Mouse (Mus musculus) lung, postnatal 14 days (tissue): ENCODE results near the gene Mbnl2.
"Not testable (repeated sequence)": the region's sequence is repeated elsewhere in the genome, so short reads cannot be mapped to it uniquely, and the experiment has no call there.

Experiments
- DNase-seq: peaks from one replicate; pipeline ENCODE4 v3.0.0; 2021

Mbnl2 gene

GRCm38 (mm10) chr14:120333465-120334243 is 58.2 kb downstream of the Mbnl2 start:
- DNase-seq = no peak

GRCm38 (mm10) chr14:120335366-120335765 is 59.9 kb downstream of the Mbnl2 start:
- DNase-seq = no peak

- no peak for DNase-seq
Measured at GRCm38 (mm10) chr14:120335871-120336270, 60.4 kb downstream of the Mbnl2 start.

- peak; percentile 51 for DNase-seq
Measured at GRCm38 (mm10) chr14:120336380-120336779, 60.9 kb downstream of the Mbnl2 start.

- no peak for DNase-seq
Measured at GRCm38 (mm10) chr14:120336841-120337240, 61.4 kb downstream of the Mbnl2 start.

- no peak for DNase-seq
Measured at GRCm38 (mm10) chr14:120337731-120338462, 62.4 kb downstream of the Mbnl2 start.

GRCm38 (mm10) chr14:120338706-120339105 is 63.2 kb downstream of the Mbnl2 start:
- no peak for DNase-seq

GRCm38 (mm10) chr14:120341912-120342311 is 66.4 kb downstream of the Mbnl2 start:
- DNase-seq = peak; percentile 53

- DNase-seq = no peak
Measured at GRCm38 (mm10) chr14:120342321-120342720, 66.9 kb downstream of the Mbnl2 start.

GRCm38 (mm10) chr14:120344641-120345040 is 69.2 kb downstream of the Mbnl2 start:
- DNase-seq = no peak

- DNase-seq = no peak
Measured at GRCm38 (mm10) chr14:120347410-120348315, 72.2 kb downstream of the Mbnl2 start.

GRCm38 (mm10) chr14:120349332-120349731 is 73.9 kb downstream of the Mbnl2 start:
- no peak for DNase-seq

- DNase-seq = no peak
Measured at GRCm38 (mm10) chr14:120352136-120352843, 76.8 kb downstream of the Mbnl2 start.

GRCm38 (mm10) chr14:120353211-120353610 is 77.7 kb downstream of the Mbnl2 start:
- no peak for DNase-seq

GRCm38 (mm10) chr14:120354595-120354994 is 79.1 kb downstream of the Mbnl2 start:
- no peak for DNase-seq

- DNase-seq = peak; percentile 72
Measured at GRCm38 (mm10) chr14:120355040-120355741, 79.7 kb downstream of the Mbnl2 start.

- peak; percentile 56 for DNase-seq
Measured at GRCm38 (mm10) chr14:120355742-120356440, 80.4 kb downstream of the Mbnl2 start.

- no peak for DNase-seq
Measured at GRCm38 (mm10) chr14:120357321-120358070, 82.0 kb downstream of the Mbnl2 start.

GRCm38 (mm10) chr14:120359608-120360007 is 84.1 kb downstream of the Mbnl2 start:
- not testable (repeated sequence) for DNase-seq

GRCm38 (mm10) chr14:120361121-120361520 is 85.7 kb downstream of the Mbnl2 start:
- DNase-seq = no peak
